Mouse (Mus musculus): Measurements from ENCODE around the gene Atp11a. TPM values are rescaled to one million over a fixed set of nuclear protein-coding genes. Genes with fewer than 3 reads are reported as not detected.

The Atp11a gene
- polyA plus RNA-seq, 1 experiment from 2014 or later: 22.5 TPM

GRCm38 (mm10) chr8:12880163-12880562 is 123.3 kb downstream of the Atp11a start:
- no peak for ATAC-seq (ENCODE audit: insufficient number of reproducible peaks, insufficient read depth, low FRiP score, low TSS enrichment)
- H3K27ac ChIP-seq: no peak overlapping the region

GRCm38 (mm10) chr8:12883051-12884004 is 126.5 kb downstream of the Atp11a start:
- WGBS: 76% methylated on average over 21 of the region's 21 CpGs
- ATAC-seq (ENCODE audit: insufficient number of reproducible peaks, insufficient read depth, low FRiP score, low TSS enrichment): no peak
- H3K27ac ChIP-seq: no peak overlapping the region
- H3K4me2 ChIP-seq (replicated peaks): no peak overlapping the region
- no peak overlapping the region for H3K9ac ChIP-seq
- H3K27me3 ChIP-seq: no peaks in the 10 kb centered on the region
- H3K9me3 ChIP-seq: no peaks in the 10 kb centered on the region
- no peaks in the 10 kb centered on the region for H3K36me3 ChIP-seq
- no peaks in the 10 kb centered on the region for H3K4me1 ChIP-seq
- H3K4me3 ChIP-seq: no peak overlapping the region

More at GRCm38 (mm10) chr8:12880163-12880562, 123.3 kb downstream of the Atp11a start:
- Histone ChIP-seq H3K4me3 (no peak overlapping the region), H3K36me3 (no peaks in the 10 kb centered on the region), H3K4me1 (no peaks in the 10 kb centered on the region), H3K4me2 (replicated peaks) (no peak overlapping the region), H3K9ac (no peak overlapping the region), H3K9me3 (no peaks in the 10 kb centered on the region), H3K27me3 (peaks cover 2% of the 10 kb centered on the region; the same call in 1 of the 2 replicates)
- 83% methylated on average over 6 of the region's 6 CpGs for WGBS

- no peak overlapping the region for H3K27ac ChIP-seq
- no peaks in the 10 kb centered on the region for H3K9me3 ChIP-seq
- H3K36me3 ChIP-seq: no peaks in the 10 kb centered on the region
- no peaks in the 10 kb centered on the region for H3K4me1 ChIP-seq
- H3K27me3 ChIP-seq: no peaks in the 10 kb centered on the region
- H3K4me3 ChIP-seq: no peak overlapping the region
- no peak overlapping the region for H3K4me2 ChIP-seq (replicated peaks)
- no peak for ATAC-seq (ENCODE audit: insufficient number of reproducible peaks, insufficient read depth, low FRiP score, low TSS enrichment)
- no peak overlapping the region for H3K9ac ChIP-seq
- 84% methylated on average over 16 of the region's 16 CpGs for WGBS
Measured at GRCm38 (mm10) chr8:12887772-12888435, 131.1 kb downstream of the Atp11a start.

- Histone ChIP-seq H3K9me3 (no peaks in the 10 kb centered on the region), H3K27me3 (no peaks in the 10 kb centered on the region), H3K9ac (no peak overlapping the region), H3K27ac (no peak overlapping the region), H3K4me3 (no peak overlapping the region), H3K4me2 (replicated peaks) (no peak overlapping the region), H3K4me1 (no peaks in the 10 kb centered on the region), H3K36me3 (no peaks in the 10 kb centered on the region)
- ATAC-seq (ENCODE audit: insufficient number of reproducible peaks, insufficient read depth, low FRiP score, low TSS enrichment): no peak
- WGBS: 72% methylated on average over 11 of the region's 11 CpGs
Measured at GRCm38 (mm10) chr8:12889046-12889598, 132.3 kb downstream of the Atp11a start.

GRCm38 (mm10) chr8:12892882-12893446 is 136.2 kb downstream of the Atp11a start:
- Histone ChIP-seq H3K4me3 (no peak overlapping the region), H3K4me2 (replicated peaks) (no peak overlapping the region), H3K36me3 (no peaks in the 10 kb centered on the region), H3K4me1 (0 out of 2 replicates have a peak, but pooled peaks cover 6% of the 10 kb centered on the region), H3K9me3 (no peaks in the 10 kb centered on the region), H3K9ac (no peak overlapping the region), H3K27ac (no peak overlapping the region), H3K27me3 (no peaks in the 10 kb centered on the region)
- WGBS: 76% methylated on average over 5 of the region's 5 CpGs
- no peak for ATAC-seq (ENCODE audit: insufficient number of reproducible peaks, insufficient read depth, low FRiP score, low TSS enrichment)

- Histone ChIP-seq H3K4me1 (0 out of 2 replicates have a peak, but pooled peaks cover 6% of the 10 kb centered on the region), H3K4me2 (replicated peaks) (no peak overlapping the region), H3K4me3 (no peak overlapping the region), H3K27me3 (no peaks in the 10 kb centered on the region), H3K36me3 (no peaks in the 10 kb centered on the region), H3K9ac (no peak overlapping the region), H3K9me3 (no peaks in the 10 kb centered on the region), H3K27ac (no peak overlapping the region)
- ATAC-seq (ENCODE audit: insufficient number of reproducible peaks, insufficient read depth, low FRiP score, low TSS enrichment): no peak
- WGBS: 83% methylated on average over 12 of the region's 12 CpGs
Measured at GRCm38 (mm10) chr8:12893797-12894578, 137.2 kb downstream of the Atp11a start.

GRCm38 (mm10) chr8:12894783-12895534 is 138.1 kb downstream of the Atp11a start:
- no peaks in the 10 kb centered on the region for H3K27me3 ChIP-seq
- WGBS: 77% methylated on average over 11 of the region's 11 CpGs
- H3K9me3 ChIP-seq: no peaks in the 10 kb centered on the region
- H3K36me3 ChIP-seq: no peaks in the 10 kb centered on the region
- ATAC-seq (ENCODE audit: insufficient number of reproducible peaks, insufficient read depth, low FRiP score, low TSS enrichment): no peak
- no peak overlapping the region for H3K9ac ChIP-seq
- H3K27ac ChIP-seq: no peak overlapping the region
- no peak overlapping the region for H3K4me3 ChIP-seq
- 0 out of 2 replicates have a peak, but pooled peaks cover 6% of the 10 kb centered on the region for H3K4me1 ChIP-seq
- H3K4me2 ChIP-seq (replicated peaks): no peak overlapping the region

- Histone ChIP-seq H3K9me3 (no peaks in the 10 kb centered on the region), H3K4me2 (replicated peaks) (no peak overlapping the region), H3K27ac (no peak overlapping the region), H3K4me3 (no peak overlapping the region), H3K27me3 (no peaks in the 10 kb centered on the region), H3K36me3 (no peaks in the 10 kb centered on the region), H3K9ac (no peak overlapping the region), H3K4me1 (0 out of 2 replicates have a peak, but pooled peaks cover 6% of the 10 kb centered on the region)
- 76% methylated on average over 9 of the region's 9 CpGs for WGBS
- ATAC-seq (ENCODE audit: insufficient number of reproducible peaks, insufficient read depth, low FRiP score, low TSS enrichment): no peak
Measured at GRCm38 (mm10) chr8:12895535-12896150, 138.8 kb downstream of the Atp11a start.

- WGBS: 53% methylated on average over 13 of the region's 13 CpGs
- Histone ChIP-seq H3K36me3 (no peaks in the 10 kb centered on the region), H3K4me3 (no peak overlapping the region), H3K4me1 (0 out of 2 replicates have a peak, but pooled peaks cover 6% of the 10 kb centered on the region), H3K4me2 (replicated peaks) (no peak overlapping the region), H3K27ac (no peak overlapping the region), H3K9ac (no peak overlapping the region), H3K9me3 (no peaks in the 10 kb centered on the region), H3K27me3 (no peaks in the 10 kb centered on the region)
- ATAC-seq (ENCODE audit: insufficient number of reproducible peaks, insufficient read depth, low FRiP score, low TSS enrichment): peak; percentile 42; the same call in 1 of the 2 replicates
Measured at GRCm38 (mm10) chr8:12896494-12897373, 139.9 kb downstream of the Atp11a start.
